In the genomic region with DNA sequence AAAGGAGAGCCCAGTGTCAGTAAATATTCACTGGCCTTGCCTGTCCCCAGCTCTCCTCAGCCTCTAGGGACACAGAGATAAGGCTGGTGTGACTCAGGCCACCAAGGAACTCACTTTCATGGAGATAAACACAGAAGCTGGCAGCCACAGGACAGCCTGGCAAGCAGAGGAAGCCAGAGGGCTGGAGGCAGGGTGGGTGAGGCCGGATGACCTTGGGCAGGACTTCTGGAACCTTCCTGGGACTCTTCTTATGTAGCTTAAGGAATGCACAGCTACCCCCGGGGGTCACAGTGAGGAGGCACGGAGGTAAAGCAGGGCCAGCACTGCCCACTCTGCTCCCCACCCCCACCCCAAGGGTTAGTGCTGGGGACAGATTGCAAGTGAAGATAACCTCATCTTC, we compare ENCODE assay signal across 13 mouse cellular contexts. TPM values are rescaled to one million over a fixed set of nuclear protein-coding genes. Genes with fewer than 3 reads are reported as not detected.
DNase-seq lines count a peak whose midpoint lies in the region; ATAC-seq lines count a peak whose summit lies in the region.
"Had no signal": no experiment of that assay in that cellular context is flagged by ENCODE, and none has a peak within 500 bp of the region (broad histone marks: within the 10 kb centered on the region; RNA-seq: fewer than 3 reads in every experiment).

No protein-coding gene starts in this region.

- H3K4me3 ChIP-seq in heart, embryonic 15.5 days, result no peak overlapping the region
- no peak overlapping the region for H3K4me3 ChIP-seq in stomach, embryonic 16.5 days (replicated peaks; ENCODE audit: low read length)
- no peak overlapping the region for H3K4me3 ChIP-seq in forebrain, embryonic 15.5 days
- H3K4me3 ChIP-seq: limb, embryonic 12.5 days; midbrain, embryonic 15.5 days had no signal

- no peak overlapping the region for H3K4me2 ChIP-seq in heart, embryonic 15.5 days
- H3K4me2 ChIP-seq in stomach, embryonic 16.5 days (ENCODE audit: low read depth, low read length), result no peak overlapping the region
- no peak overlapping the region for H3K4me2 ChIP-seq in forebrain, embryonic 15.5 days (replicated peaks)
- H3K4me2 ChIP-seq: limb, embryonic 12.5 days; midbrain, embryonic 15.5 days had no signal

- peak; percentile 39; the same call in 1 of the 2 replicates for ATAC-seq in heart, embryonic 15.5 days (replicated peaks; ENCODE audit: insufficient number of reproducible peaks, insufficient read depth, low FRiP score, low read depth)
- no peak for ATAC-seq in stomach, embryonic 16.5 days (ENCODE audit: insufficient read depth, low FRiP score)
- ATAC-seq in forebrain, embryonic 15.5 days (replicated peaks), result no peak
- ATAC-seq: activated CD4-positive, CD25-positive, alpha-beta regulatory T cell, adult 4 months; liver, postnatal 0 days; midbrain, embryonic 15.5 days had no signal

- no peaks in the 10 kb centered on the region for H3K9me3 ChIP-seq in heart, embryonic 15.5 days (replicated peaks)
- no peaks in the 10 kb centered on the region for H3K9me3 ChIP-seq in stomach, embryonic 16.5 days (replicated peaks; ENCODE audit: control insufficient read depth, low read length)
- no peaks in the 10 kb centered on the region for H3K9me3 ChIP-seq in forebrain, embryonic 15.5 days
- H3K9me3 ChIP-seq: limb, embryonic 12.5 days; midbrain, embryonic 15.5 days had no signal

- peaks cover 17% of the 10 kb centered on the region for H3K4me1 ChIP-seq in heart, embryonic 15.5 days (replicated peaks)
- H3K4me1 ChIP-seq in stomach, embryonic 16.5 days (ENCODE audit: control insufficient read depth, insufficient read depth, low read length), result peaks cover 6% of the 10 kb centered on the region
- H3K4me1 ChIP-seq in forebrain, embryonic 15.5 days, result peaks cover 2% of the 10 kb centered on the region; the same call in 1 of the 2 replicates
- H3K4me1 ChIP-seq: limb, embryonic 12.5 days; midbrain, embryonic 15.5 days had no signal

- WGBS in heart, embryonic 15.5 days, result 39% methylated on average over 3 of the region's 3 CpGs
- 38% methylated on average over 3 of the region's 3 CpGs for WGBS in stomach, embryonic 16.5 days
- 84% methylated on average over 3 of the region's 3 CpGs for WGBS in forebrain, embryonic 15.5 days

- H3K9ac ChIP-seq in heart, embryonic 15.5 days, result no peak overlapping the region
- no peak overlapping the region for H3K9ac ChIP-seq in stomach, embryonic 16.5 days (ENCODE audit: low read length)
- H3K9ac ChIP-seq in forebrain, embryonic 15.5 days (replicated peaks), result no peak overlapping the region
- H3K9ac ChIP-seq: limb, embryonic 12.5 days; liver, postnatal 0 days; midbrain, embryonic 15.5 days had no signal

- H3K27me3 ChIP-seq in heart, embryonic 15.5 days, result no peaks in the 10 kb centered on the region
- H3K27me3 ChIP-seq in stomach, embryonic 16.5 days (ENCODE audit: control insufficient read depth, insufficient read depth, low read length), result no peaks in the 10 kb centered on the region
- H3K27me3 ChIP-seq in forebrain, embryonic 15.5 days, result no peaks in the 10 kb centered on the region
- H3K27me3 ChIP-seq: limb, embryonic 12.5 days; midbrain, embryonic 15.5 days had no signal

- peak; percentile 97 for DNase-seq in heart, adult 11 months
- DNase-seq in heart, postnatal 25 days (ENCODE audit: low spot score), result no peak
- DNase-seq in ovary, postnatal 36 days (ENCODE audit: low spot score), result peak; percentile 40
- no peak for DNase-seq in ovary, postnatal 14 days (ENCODE audit: low spot score)
- DNase-seq in thymus, postnatal 4 days, result no peak
- DNase-seq: cerebellum, adult 11 months; liver, postnatal 0 days had no signal

- intact Hi-C loops in heart, postnatal 25 days (cut with DNase I), result no loop called here

- H3K27ac ChIP-seq in heart, embryonic 15.5 days, result no peak overlapping the region
- H3K27ac ChIP-seq in stomach, embryonic 16.5 days (ENCODE audit: low read length), result peak overlapping the region; percentile 57; the same call in 1 of the 2 replicates
- no peak overlapping the region for H3K27ac ChIP-seq in forebrain, embryonic 15.5 days (replicated peaks)
- H3K27ac ChIP-seq: limb, embryonic 12.5 days; midbrain, embryonic 15.5 days had no signal

- no peaks in the 10 kb centered on the region for H3K36me3 ChIP-seq in heart, embryonic 15.5 days
- H3K36me3 ChIP-seq in stomach, embryonic 16.5 days (ENCODE audit: control insufficient read depth, insufficient read depth, low read length), result no peaks in the 10 kb centered on the region
- no peaks in the 10 kb centered on the region for H3K36me3 ChIP-seq in forebrain, embryonic 15.5 days
- H3K36me3 ChIP-seq: limb, embryonic 12.5 days; midbrain, embryonic 15.5 days had no signal

RNA-seq across cellular contexts. Expression of gene Tsen2, which starts 43.3 kb away (rescaled TPM):
- total RNA-seq in heart, postnatal 25 days (2021), result 1 to 10 TPM; 6.2 to 8.3 TPM
- polyA plus RNA-seq in heart, embryonic 15.5 days (2015; fragmentation: Nextera tagmentation; extraction: Ambion mirVana), result 16.8 and 18.9 TPM in 2 replicates
- 23.7 and 26.1 TPM in 2 replicates for polyA plus RNA-seq in stomach, embryonic 16.5 days (2015; fragmentation: Nextera tagmentation; extraction: Ambion mirVana)
- 39.8 and 43.4 TPM in 2 replicates for polyA plus RNA-seq in forebrain, embryonic 15.5 days (2015; fragmentation: Nextera tagmentation; extraction: Ambion mirVana)

Comparison
In these comparisons a context has a peak if more than half of its experiments do, and no peak if none do; other contexts are left out.
1. DNase-seq: peak in heart, adult 11 months (single experiment) and ovary, postnatal 36 days (single experiment); none in heart, postnatal 25 days (single experiment), ovary, postnatal 14 days (single experiment) and thymus, postnatal 4 days (single experiment).